Mouse (Mus musculus) left cerebral cortex, postnatal 14 days (tissue): ENCODE measurements around the gene Colgalt2. TPM values are rescaled to one million over a fixed set of nuclear protein-coding genes. Genes with fewer than 3 reads are reported as not detected.
"Not testable (repeated sequence)": the region's sequence is repeated elsewhere in the genome, so short reads cannot be mapped to it uniquely, and the experiment has no call there.

Experiments
- DNase-seq, 2 experiments: peaks; one replicate each; pipeline ENCODE4 v3.0.0; 2021 to 2022; ENCODE audit warnings: low spot score in 2 of 2, mixed read lengths in 1 of 2
- intact Hi-C: fragments of 180-260 bp; cut with DNase I; formaldehyde crosslinking; loops from one replicate; pipeline ENCODE4 v1.15.1; 2025
- total RNA-seq, 2 experiments: library from RNA; stranded (reverse); gene quantifications; 2 replicates each; pipeline ENCODE4 v1.2.3; 2021

Gene Colgalt2
- total RNA-seq, 2 experiments from 2014 or later, result 5.6 to 5.7 TPM

- intact Hi-C loops, result no loop called here
- DNase-seq, result no peak
These were observed 13.5 kb downstream of the Colgalt2 start for GRCm38 (mm10) chr1:152413116-152413515.

DNA sequence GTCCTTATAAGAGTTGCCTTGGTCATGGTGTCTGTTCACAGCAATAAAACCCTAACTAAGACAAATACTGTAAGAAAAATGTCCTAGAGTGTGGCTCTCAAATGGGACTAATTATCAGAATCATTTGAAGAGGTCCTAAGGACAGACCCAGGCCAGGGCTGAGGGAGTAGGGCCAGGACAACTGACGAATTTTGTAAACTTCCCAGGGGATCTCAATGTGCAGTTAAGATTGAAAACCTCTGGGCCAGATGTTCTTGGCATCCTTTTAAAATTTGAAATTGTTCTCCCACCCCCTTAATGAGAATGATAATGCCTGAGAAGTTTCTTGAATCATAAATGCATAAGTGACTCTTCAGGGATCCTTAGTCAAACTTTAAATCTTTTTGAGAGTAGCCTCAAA, 14.3 kb downstream of the Colgalt2 start:
- intact Hi-C loops, result no loop called here
- DNase-seq, result no peak

GRCm38 (mm10) chr1:152414451-152414850, 14.8 kb downstream of the Colgalt2 start:
- DNase-seq, result peak; percentile 23 to 49
- intact Hi-C loops, result no loop called here

- intact Hi-C loops, result no loop called here
These were observed 16.8 kb downstream of the Colgalt2 start for GRCm38 (mm10) chr1:152416306-152416904.

DNA sequence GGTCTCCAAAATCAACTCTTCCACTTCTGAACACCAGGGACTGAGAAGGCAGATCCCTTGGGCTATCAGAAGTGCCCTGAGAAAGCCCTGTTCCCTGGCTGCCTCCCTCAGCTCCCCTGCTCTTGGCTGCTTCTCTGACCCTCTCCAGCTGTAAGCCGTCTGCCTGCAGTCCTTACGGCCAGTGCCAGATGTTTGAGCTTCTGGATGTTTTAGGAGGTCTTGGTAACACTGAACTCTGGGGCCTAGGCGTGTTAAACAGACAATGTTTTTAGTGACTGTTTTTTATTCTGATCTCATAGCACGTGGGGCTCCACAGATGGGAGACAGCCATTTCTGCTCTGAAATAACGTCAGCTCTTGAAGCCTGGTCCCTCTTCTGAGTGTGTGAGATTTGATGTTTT, 18.0 kb downstream of the Colgalt2 start:
- no peak for DNase-seq
- intact Hi-C loops, result no loop called here

More at GRCm38 (mm10) chr1:152416306-152416904, 16.8 kb downstream of the Colgalt2 start:
- no peak for DNase-seq

DNA sequence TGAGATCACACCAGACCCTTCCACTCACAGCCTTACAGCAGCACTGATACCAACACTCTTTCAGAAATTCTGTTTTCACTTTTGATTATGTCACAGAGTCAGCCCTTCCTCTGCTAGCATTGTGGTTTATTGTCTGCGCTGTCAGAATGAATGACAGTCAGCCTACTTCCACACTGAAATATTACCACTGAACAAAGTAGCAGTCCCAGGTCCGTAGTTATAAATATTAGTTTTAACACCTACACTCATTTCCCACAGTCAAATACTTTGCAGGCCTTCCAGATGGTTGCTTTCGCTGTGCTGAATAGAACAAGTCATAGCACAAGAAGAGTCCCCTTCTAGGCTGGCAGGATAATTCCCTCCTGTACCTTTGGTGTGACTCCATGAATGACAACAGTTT, 22.7 kb downstream of the Colgalt2 start:
- intact Hi-C loops, result no loop called here
- no peak for DNase-seq

GRCm38 (mm10) chr1:152423052-152423451, 23.4 kb downstream of the Colgalt2 start:
- intact Hi-C loops, result no loop called here
- no peak for DNase-seq

DNA sequence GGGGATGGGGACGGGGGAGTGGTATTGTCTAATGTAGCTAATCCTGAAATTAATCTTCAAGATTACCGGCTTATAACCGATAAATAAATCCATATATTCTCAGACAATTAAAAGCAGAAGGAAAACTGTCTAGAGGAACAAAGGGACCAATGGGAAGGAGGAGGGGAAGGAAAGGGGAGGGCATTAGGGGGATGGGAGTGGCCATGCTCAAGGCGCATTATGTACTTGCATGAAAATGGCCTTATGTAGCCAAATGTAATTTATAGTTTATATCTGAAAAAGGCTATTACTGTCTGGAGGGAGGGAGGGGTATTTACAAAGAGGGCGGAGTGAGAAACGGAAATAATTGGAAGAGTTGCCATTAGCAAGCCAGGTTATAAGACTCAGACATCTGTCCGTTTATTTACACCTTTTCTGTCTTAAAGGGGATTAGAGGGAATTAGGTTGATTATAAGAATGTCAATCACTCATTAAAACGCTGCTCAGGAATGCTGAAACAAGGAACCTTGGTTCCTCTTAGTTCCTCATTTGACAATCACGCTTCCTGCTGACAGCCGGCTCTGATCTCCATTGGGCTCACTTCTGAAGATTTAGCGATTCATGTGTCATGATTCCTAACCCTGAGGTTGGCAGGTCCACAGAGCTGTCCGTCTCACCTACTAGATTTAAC, 28.4 kb downstream of the Colgalt2 start:
- no peak for DNase-seq
- intact Hi-C loops, result no loop called here

DNA sequence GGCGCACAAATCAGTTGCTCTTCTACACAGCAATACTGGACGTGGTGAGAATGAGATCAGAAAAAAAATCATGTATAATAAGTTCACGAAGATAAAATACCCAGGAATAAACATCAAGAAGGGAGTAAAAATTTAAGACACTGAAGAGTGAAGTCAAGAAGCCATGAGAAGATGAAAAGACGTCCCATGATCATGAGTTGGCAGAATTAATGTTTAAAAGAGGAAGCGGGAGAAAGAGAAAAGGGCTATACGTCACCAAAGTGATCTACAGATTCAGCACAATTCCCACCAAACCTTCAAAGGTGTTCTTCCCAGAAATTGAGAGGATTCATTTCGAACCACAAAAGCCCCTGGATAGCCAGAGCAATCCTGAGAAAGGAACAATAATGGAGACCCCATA, 30.2 kb downstream of the Colgalt2 start:
- intact Hi-C loops, result no loop called here

DNA sequence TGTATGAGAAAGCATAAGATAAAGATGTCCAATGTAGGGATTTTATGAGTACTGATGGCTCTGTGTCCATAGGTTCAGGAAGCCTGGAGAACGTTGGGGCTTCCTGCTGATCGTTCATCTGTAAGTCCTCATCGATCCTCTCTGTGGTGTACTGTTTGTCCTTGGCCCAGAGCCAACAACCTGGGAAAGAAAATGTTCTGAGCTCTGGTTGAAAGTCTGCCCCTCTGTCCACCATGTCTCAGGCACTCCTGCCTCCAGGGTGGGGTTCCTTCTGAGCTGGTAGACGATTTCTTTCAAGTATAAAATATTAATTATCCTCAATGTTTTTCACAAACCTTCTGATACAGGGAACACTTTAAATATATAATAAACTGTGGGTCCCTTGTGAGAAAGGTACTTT, 34.5 kb downstream of the Colgalt2 start:
- intact Hi-C loops, result no loop called here

More for the DNA sequence above, 30.2 kb downstream of the Colgalt2 start:
- DNase-seq, result no peak

DNA sequence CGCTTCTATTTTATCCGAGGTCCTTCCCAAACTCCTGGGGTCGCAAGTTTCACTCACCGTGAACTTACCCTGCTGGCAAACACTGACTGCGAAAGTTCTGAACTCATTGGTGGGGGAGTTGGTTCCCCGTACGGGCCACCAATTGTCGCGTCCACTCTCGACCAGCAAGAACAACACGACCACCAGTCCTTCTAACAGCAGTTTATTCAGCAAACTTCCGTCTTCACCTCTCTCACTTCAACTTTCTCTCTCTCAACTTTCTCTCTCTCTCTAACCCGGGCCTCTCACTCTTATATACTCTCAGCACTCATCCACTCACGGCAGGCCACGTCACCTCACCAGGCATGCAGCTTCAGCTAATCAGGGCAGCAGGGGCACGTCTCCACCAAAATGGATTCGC, 37.9 kb downstream of the Colgalt2 start:
- intact Hi-C loops, DNase-seq: not testable (repeated sequence)

More for the DNA sequence above, 34.5 kb downstream of the Colgalt2 start:
- no peak for DNase-seq

- DNase-seq, result no peak
- intact Hi-C loops, result no loop called here
These were observed 39.8 kb downstream of the Colgalt2 start for GRCm38 (mm10) chr1:152439408-152439807.

- intact Hi-C loops, result no loop called here
- no peak for DNase-seq
These were observed 40.2 kb downstream of the Colgalt2 start for GRCm38 (mm10) chr1:152439874-152440273.

DNA sequence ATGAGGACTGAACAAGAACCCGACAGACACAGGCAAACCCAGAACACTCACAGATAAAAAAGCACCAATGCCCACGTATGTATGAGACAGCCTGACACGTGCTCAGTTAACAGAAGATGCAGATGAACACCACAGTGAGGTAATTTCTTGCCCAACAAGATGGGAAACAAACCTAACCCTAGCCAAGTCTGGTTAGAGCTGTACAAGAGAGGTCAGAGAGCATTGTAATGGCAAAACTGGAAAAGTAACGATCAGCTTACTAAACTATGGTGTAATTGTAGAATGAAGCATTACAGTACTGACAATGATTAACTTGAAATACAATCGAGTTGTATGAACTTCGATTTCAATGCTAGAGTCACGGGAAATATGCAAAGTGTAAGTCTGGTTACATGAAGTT, 45.0 kb downstream of the Colgalt2 start:
- no peak for DNase-seq
- intact Hi-C loops, result no loop called here

- intact Hi-C loops, result no loop called here
- no peak for DNase-seq
These were observed 46.3 kb downstream of the Colgalt2 start for GRCm38 (mm10) chr1:152445925-152446324.

GRCm38 (mm10) chr1:152454536-152454935, 54.9 kb downstream of the Colgalt2 start:
- intact Hi-C loops, result no loop called here
- DNase-seq, result no peak

DNA sequence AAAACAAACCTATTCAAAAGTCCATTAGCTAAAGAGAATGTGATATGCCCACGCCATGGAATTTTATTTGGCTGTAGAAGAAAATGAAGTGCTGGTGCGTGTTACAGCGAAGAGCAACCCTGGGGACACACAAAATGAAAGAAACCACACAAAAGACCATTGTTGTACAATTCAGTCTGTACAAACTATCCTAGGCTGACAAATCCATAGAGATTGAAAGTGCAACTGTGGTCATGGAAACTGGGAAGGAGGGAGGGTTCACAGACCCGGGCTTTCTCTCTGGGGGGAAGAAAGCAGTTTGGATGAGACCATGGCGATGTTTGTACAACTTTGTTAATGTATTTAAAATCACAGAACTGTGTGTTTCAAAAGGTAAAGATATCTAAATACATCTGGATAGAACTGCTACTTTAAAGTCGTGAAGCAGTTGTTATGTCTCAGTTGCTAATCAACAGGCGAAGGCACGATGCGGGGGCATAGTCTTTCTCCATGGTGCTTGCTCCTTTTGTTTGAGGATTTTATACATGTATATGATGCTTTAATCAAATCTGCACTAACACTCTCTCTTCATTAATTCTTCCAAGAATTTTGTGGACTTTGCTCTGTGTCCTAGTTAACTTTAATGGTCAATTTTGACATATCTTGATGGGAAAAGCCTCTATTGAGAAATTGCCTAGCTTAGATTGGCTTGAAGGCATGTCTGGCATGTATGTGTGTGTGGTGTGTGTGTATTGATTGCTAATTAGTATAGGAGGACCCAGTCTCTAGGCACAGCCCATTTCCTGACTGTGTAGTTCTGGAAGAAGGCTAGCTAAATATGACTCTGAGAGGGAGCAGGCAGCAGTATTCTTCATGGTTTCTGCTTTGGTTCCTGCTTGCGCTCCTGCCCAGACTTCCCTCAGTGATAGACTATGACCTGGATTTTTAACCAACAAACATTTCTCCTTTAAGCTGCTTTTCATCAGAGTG, 55.9 kb downstream of the Colgalt2 start:
- no peak for DNase-seq
- intact Hi-C loops, result no loop called here

GRCm38 (mm10) chr1:152456266-152456665, 56.6 kb downstream of the Colgalt2 start:
- intact Hi-C loops, result no loop called here
- DNase-seq, result no peak

DNA sequence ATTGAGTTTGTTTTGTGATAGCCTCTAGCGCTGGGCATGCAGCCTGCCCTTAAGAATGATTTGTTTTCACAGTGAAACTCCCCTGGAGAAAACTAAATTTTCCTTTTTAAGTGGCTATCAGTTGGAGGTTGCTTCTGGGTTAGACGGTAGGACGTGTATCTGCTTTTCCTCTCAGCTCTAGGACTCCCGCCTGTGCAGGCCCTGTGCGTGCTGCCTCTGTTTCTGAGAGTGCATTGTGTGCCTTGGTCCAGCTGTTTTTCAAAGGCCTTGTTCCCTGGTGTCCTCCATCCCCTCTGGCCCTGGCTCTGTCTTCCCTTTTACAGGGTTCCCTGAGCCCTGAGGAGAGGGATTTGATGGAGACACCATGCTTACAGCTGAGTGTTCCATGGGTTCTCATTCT, 58.0 kb downstream of the Colgalt2 start:
- no peak for DNase-seq
- intact Hi-C loops, result no loop called here

DNA sequence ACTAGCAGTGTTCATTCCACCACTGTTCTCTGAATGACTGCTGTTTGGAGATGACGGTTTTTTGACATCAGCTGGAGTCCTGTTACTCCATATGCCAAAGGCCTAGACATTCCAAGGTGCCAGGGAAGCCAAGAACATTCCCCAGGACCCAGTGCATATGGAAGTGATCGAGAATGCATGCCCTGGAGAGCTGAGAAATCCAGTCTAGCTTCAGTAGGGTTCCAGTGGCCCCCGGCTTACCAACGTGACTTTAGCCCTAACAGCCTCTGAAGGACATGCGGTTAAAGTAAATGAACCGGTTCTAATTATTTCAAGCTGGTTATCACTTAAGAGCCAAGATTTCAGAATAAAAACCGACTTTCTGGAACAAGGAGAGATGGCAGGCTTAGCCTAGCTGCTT, 59.4 kb downstream of the Colgalt2 start:
- intact Hi-C loops, result no loop called here
- DNase-seq, result no peak
